Mouse (Mus musculus): Measurements from ENCODE around the gene Snx4. TPM values are rescaled to one million over a fixed set of nuclear protein-coding genes. Genes with fewer than 3 reads are reported as not detected.

Gene Snx4
- polyA plus RNA-seq (2012), result 30.8 and 55.6 TPM in 2 replicates

GRCm38 (mm10) chr16:33251194-33252051 is at the start of gene Snx4:
TSS of gene Snx4 (plus strand) at chr16:33251442.
- TF ChIP-seq GATA1 (IDR thresholded peaks at IDR 0.05; ENCODE audit: low read length), result no peak

GRCm38 (mm10) chr16:33210812-33211211 is 40.4 kb upstream of the Snx4 start:
- TF ChIP-seq GATA1 (IDR thresholded peaks at IDR 0.05; ENCODE audit: low read length), result no peak

DNA sequence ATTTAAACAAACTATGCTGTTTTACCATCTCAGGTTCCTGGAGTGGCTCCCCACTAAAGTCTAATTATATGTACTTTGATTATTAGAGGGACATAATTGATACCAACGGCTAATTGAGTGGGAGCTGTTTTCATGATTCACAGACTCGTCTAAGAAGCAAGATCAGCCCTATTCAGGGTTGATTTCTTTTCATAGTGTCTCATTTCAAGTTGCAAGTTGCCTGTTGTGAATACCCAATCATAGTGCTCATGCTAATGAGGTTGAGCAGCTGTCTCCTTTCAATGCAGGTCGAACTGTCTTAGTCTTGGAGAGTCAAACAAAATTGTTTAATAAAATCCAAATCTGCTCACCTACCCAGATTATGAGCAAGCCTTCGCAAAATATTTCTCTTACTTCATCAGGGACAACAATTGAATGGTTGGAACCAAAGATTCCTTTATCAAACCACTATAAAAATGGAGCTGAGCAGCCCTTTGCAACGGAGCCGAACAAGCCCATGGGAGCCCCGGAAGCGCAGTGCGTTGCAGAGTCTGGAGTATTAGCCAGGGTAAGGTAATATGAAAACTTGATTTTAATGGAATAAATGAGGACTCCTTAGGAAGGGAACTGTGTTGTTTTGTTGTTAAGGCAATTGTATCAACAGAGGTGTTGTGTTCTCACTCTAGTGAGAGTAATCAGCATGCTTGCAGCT is 34.8 kb upstream of the Snx4 start:
- no peak for TF ChIP-seq GATA1 (IDR thresholded peaks at IDR 0.05; ENCODE audit: low read length)

GRCm38 (mm10) chr16:33222482-33222881 is 28.8 kb upstream of the Snx4 start:
- TF ChIP-seq GATA1 (IDR thresholded peaks at IDR 0.05; ENCODE audit: low read length), result no peak

- TF ChIP-seq GATA1 (IDR thresholded peaks at IDR 0.05; ENCODE audit: low read length), result no peak
These were observed 26.9 kb upstream of the Snx4 start for GRCm38 (mm10) chr16:33224381-33224780.

GRCm38 (mm10) chr16:33234128-33234527 is 17.1 kb upstream of the Snx4 start:
- TF ChIP-seq GATA1 (IDR thresholded peaks at IDR 0.05; ENCODE audit: low read length), result no peak

- no peak for TF ChIP-seq GATA1 (IDR thresholded peaks at IDR 0.05; ENCODE audit: low read length)
These were observed 15.1 kb upstream of the Snx4 start for GRCm38 (mm10) chr16:33236151-33236550.

- no peak for TF ChIP-seq GATA1 (IDR thresholded peaks at IDR 0.05; ENCODE audit: low read length)
These were observed 11.9 kb upstream of the Snx4 start for GRCm38 (mm10) chr16:33239305-33239704.

GRCm38 (mm10) chr16:33242046-33242445 is 9.2 kb upstream of the Snx4 start:
- no peak for TF ChIP-seq GATA1 (IDR thresholded peaks at IDR 0.05; ENCODE audit: low read length)

DNA sequence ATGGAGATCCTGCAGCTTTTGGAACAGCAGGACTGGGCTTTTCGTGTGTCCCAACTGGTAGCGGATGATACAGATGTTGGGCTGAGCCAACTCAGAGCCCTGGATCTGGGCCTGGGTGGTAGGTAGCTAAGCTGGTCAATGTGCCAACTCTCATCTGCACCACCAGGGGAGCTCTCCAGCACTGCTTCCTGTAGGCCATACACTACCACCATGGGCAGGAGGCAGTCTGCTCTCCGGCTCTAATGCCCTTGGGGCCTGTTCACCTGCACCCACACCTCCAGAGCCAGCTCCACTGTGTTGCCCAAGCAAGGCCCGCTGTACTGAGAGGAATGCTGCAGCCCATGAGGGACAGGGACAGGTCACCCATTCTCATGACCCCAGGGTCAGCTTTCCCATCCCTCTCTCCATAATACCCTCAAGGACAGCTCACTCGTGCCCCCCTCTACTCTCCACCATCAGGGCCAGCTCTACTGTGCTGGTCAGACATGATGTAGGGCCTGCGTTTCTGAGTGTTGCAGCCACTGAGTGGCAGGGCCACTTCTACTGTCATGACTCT is 7.0 kb upstream of the Snx4 start:
- TF ChIP-seq GATA1 (IDR thresholded peaks at IDR 0.05; ENCODE audit: low read length), result no peak

DNA sequence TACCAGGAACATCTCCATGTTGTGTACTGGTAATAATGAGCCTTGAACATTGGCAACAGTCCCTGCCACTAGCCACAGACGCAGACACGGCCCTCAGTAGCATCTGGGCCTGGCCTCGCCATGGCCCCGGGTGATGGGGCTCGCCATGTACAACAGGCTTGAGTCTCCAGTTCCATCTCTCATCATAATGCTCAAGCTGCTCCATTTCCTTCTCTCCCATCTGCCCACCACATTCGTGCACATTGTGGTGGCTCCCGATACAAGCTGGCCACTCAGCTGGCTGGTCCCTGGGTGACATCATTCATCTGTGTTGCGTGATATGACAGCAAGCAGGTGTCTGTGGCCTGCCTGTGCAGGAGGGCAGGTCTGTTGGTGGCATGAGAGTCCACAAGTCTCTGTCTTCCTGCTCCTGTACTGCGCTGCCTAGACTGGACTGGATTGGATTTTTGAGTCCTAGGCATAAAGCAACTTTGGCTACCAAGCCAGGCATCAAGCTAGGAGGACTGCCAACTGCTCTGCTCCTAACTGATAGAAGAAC is 6.2 kb upstream of the Snx4 start:
- TF ChIP-seq GATA1 (IDR thresholded peaks at IDR 0.05; ENCODE audit: low read length), result no peak

- no peak for TF ChIP-seq GATA1 (IDR thresholded peaks at IDR 0.05; ENCODE audit: low read length)
These were observed 4.7 kb upstream of the Snx4 start for GRCm38 (mm10) chr16:33246526-33246925.

- no peak for TF ChIP-seq GATA1 (IDR thresholded peaks at IDR 0.05; ENCODE audit: low read length)
These were observed 4.2 kb upstream of the Snx4 start for GRCm38 (mm10) chr16:33247006-33247405.

GRCm38 (mm10) chr16:33250651-33251120 is 556 bp upstream of the Snx4 start:
- TF ChIP-seq GATA1 (IDR thresholded peaks at IDR 0.05; ENCODE audit: low read length), result no peak

DNA sequence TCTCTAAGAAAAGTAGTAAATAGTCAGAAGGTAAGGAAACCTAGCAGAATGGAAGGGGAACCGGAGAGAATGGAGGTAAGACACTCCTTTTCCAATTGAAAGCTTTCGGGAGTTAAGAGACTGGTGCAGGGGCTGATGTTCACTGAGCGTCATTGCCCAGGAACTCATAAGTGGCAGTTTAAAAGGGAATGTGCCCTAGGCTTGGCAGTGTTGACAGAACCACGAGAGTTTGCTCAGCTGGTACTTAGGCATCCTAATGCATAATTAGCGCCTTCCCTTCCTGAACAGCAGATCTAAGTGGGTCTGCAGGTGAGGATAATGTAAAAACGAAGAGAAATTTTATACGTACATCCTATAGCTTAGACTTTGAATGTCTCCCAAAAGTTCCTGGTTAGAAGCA is 4.4 kb downstream of the Snx4 start:
- TF ChIP-seq GATA1 (IDR thresholded peaks at IDR 0.05; ENCODE audit: low read length), result no peak

DNA sequence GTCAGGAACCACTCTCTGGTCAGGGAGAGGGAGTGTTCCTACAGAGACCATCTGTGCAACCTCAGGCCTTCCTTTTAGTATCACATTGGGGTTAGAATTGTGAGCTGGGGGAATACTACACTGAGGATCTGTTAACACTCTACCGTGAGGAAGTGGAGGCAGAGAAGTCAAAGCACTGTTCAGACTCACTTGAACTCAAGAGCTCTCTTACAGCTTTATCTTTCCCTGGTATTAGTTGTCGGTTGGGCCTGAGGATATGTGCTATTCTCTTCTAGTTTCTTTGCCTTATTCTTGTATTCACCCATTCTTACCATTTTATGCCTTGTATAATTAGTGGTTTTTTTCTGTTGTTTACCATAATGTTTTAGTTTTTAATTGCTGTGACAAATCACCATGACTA is 7.3 kb downstream of the Snx4 start:
- TF ChIP-seq GATA1 (IDR thresholded peaks at IDR 0.05; ENCODE audit: low read length), result no peak
